Mouse (Mus musculus) megakaryocyte, embryonic 14.5 days (primary cell): ENCODE data around the gene 4931406P16Rik.
"Not testable (repeated sequence)": the region's sequence is repeated elsewhere in the genome, so short reads cannot be mapped to it uniquely, and the experiment has no call there.

ENCODE experiments used
- FLI1 ChIP-seq: IDR thresholded peaks from 2 replicates; pipeline ENCODE4 v1.6.1; 2012; ENCODE audit warnings: low read length, inconsistent platforms, mixed read lengths
- GATA1 ChIP-seq: IDR thresholded peaks from 3 replicates; pipeline ENCODE4 v1.6.1; 2012; ENCODE audit warnings: mixed read lengths, low read length, inconsistent platforms, borderline replicate concordance

GRCm38 (mm10) chr7:34202147-34202546 lies 111.2 kb downstream of the 4931406P16Rik start:
- TF ChIP-seq GATA1, FLI1: not testable (repeated sequence)
